Mouse (Mus musculus) right cerebral cortex, adult 18-20 months (tissue): ENCODE data around the gene Sec31a.

ENCODE experiments used
- DNase-seq: peaks from one replicate; pipeline ENCODE4 v3.0.0; 2022; ENCODE audit warnings: mixed read lengths

Sec31a gene

DNA sequence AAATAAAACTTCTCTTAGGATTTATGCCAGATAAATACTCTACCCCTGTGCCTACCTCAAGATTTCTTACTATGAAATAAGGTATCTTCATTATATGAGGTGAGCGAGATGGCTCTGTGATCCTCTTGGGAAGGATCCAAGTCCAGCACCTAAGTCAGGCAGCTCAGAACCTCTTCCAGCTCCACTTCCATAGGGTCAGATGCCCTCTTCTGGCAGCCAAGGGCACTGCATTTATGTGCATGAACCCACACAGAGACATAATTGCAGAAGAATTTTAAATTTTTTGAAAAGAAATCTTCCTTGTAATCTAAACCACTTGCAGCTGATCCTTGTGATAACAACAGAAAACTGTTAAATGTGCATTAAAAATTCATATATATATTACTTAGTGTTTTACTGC lies 70.9 kb downstream of the Sec31a start:
- DNase-seq: no peak

GRCm38 (mm10) chr5:100343087-100343486 lies 72.9 kb downstream of the Sec31a start:
- no peak for DNase-seq

DNA sequence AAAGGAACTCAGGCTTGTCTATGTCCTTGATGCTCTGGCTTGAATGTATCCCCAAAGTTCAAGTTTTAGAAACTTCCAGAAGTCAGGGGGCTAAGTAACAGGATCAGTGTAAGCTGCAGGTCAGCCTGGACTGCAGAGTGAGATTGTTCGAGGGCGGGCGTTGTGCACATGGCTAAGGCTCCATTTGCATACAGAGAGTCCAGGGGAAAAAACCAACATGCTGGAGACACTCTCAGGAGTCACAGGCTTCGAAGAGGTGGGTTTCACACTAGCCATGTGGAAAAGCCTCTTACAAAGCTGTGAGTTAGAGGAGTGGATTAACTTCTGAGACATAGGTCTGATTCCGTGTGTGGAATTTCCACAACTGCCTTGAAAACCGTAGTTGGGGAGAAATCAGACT lies 73.6 kb downstream of the Sec31a start:
- DNase-seq: no peak

- no peak for DNase-seq
Measured at GRCm38 (mm10) chr5:100341042-100341441, 75.0 kb downstream of the Sec31a start.

DNA sequence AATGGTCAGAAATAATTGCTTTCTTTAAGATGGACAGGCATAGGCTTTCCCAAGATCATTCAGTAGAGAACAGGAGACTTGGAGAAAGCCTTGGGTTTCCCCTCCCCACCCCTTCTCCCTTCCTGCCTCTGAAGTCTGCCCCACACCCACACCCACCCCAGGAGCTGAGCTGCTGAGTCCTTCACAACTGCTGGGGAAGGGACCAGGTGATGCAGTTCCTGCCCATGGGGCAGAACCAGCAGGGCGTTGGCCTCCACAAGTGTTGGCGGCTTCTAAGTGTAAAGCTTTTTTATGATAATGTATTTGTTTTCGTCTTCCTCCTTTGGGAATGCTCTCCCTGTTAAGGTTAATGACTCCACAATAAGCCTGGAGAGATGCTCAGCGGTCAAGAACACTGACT lies 78.2 kb downstream of the Sec31a start:
- DNase-seq: no peak

GRCm38 (mm10) chr5:100336876-100337275 lies 79.2 kb downstream of the Sec31a start:
- DNase-seq: no peak

- no peak for DNase-seq
Measured at GRCm38 (mm10) chr5:100335581-100336080, 80.4 kb downstream of the Sec31a start.

DNA sequence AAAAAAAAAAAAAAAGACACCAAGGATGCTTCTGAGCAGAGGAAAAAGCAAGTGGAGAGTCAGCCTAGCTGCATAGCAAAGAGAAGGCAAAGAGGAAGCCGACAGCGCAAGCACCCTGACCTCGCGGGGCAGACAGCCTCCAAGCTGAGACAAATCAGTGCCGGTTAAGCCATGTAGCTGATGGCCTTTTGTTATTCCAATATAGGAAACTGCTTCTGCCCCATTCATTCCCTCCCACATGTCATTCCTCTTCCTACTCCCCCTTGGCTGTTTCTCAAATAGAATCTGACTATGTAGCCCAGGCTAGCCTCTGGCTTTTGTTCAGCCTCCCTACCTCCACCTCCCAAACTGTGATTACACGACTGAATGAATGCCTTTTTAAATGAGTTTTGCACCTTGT lies 81.3 kb downstream of the Sec31a start:
- DNase-seq: no peak

DNA sequence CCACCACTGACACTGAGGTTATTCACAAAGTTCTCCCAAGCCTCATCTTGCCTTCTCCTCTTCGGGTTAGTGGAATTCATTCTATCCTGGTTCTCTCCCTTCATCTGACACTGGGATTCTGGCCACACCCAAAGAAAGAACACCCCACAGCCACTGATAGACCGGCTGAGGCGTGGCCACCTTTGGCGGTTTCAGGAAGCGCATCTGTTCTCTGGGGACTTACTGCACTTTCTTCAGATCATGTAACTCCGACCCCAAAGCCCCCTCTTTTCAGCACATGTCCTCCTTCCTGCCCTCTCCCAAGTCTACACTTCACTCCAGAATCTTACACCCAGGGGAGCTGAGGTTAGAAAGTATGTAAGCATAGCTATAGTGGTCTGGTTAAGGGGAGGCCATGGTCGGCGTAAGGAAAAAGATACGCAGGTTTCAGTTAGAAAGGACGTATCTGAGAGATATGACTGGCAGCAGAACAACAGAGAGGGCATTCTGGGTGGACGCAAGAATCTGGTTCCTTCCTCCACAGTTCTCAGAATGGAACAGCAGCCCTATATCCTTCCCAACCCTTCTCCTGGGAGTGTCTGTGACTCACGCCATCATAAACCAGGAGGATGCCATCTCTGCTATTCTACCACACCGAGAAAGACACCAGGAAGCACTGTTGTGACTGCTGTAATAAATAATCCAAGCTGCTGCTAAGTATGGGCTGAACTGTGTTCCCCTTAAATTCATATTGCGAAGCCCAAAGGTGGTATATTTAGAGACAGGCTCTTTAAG lies 82.2 kb downstream of the Sec31a start:
- no peak for DNase-seq

DNA sequence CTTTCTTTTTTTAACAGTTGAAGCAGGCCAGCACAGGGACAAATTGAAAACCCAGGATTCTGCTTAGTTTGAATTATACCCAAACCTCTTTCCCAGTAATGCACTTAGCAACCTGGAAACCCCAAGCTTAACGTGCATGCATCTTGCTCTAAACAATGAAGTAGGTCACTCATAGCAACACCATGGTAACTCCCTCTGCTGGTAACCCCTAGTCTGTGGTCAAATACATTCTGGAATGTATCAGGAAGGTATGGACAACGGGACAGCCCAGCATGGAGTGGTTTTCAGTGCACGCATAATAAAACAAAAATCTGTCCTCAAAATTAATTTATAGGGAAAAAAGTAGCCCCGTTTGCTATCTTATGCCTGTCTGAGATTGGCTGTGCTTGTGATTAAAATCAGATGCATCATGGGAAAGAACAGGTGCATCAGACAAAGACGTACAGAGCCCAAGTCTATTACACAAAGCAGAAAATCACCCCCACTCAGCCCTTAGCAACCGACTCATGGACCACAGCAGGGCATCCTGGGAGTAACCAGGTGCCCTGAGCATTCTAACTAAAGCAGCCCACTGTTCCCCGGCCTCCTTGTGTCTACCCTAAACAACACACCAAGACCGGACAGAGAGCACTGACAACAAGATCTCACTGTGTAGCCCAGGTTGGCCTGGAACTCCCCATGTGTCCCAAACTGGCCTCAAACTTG lies 83.6 kb downstream of the Sec31a start:
- DNase-seq: no peak

DNA sequence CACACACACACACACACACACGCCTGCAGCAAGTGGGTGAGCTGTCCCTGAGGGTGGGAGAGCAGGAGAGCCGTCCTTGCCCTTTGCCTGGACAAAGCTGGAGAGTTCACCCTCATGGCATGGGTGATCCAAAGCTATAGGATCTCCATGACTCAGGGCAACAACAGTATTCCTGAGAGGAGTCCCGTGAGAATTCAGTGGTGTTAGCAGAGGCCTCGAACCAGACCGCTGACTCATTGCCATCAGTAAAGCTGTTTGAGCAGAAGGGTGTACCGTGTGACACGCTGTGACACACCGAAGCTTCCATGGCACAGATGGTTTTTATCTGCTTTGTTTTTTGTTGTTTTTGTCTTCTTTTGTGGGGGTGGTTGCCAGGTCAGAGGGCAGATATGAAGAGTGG lies 84.4 kb downstream of the Sec31a start:
- no peak for DNase-seq

DNA sequence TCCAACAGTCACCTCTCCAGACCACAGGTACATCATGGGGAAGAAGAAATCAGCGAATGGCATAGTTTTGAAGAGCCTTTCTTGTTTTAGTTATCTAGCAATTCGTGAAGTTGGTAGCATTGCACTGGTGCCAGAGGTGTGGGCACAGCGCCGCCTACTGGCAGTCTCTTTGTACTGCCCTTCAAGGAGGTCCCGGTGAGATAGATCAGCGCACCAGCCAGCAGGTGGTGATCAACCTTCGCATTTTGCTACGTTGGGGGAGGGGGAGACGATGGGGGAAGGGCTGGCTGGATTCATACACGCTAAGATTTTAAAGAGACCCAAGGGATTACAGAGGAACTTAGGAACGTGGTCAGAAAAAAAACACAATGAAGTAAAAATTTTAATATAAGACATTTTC lies 94.0 kb downstream of the Sec31a start:
- peak; percentile 82 for DNase-seq

- no peak for DNase-seq
Measured at GRCm38 (mm10) chr5:100317842-100318241, 98.2 kb downstream of the Sec31a start.

GRCm38 (mm10) chr5:100317010-100317409 lies 99.0 kb downstream of the Sec31a start:
- DNase-seq: no peak

DNA sequence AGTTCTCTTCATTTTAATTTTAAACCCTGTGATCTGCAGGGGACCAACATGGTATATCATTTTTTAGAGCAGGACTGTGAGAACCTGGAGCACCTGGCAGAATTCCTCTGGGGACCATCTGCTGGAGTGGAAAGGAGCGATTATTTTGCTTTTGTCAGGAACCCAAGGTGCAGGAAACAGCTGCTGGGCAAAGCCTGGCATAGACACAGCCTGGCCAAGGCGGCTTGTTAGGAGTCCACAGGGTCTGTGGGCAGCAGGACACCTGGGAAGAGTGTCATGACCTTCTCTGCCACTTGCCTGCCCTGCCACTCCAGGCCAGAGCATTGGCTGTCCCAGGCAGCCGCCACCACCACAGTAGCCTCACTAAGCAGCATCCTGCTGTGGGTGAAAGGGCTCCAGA lies 100.4 kb downstream of the Sec31a start:
- no peak for DNase-seq

GRCm38 (mm10) chr5:100312391-100312790 lies 103.6 kb downstream of the Sec31a start:
- no peak for DNase-seq
